Mouse (Mus musculus) adrenal gland, postnatal 36 days (tissue): ENCODE data around the gene Rnf114. TPM values are rescaled to one million over a fixed set of nuclear protein-coding genes. Genes with fewer than 3 reads are reported as not detected.
A peak's percentile ranks its signal among the peaks of the same experiment; 100 is the strongest.

ENCODE experiments used
- DNase-seq, 2 experiments: peaks; one replicate each; pipeline ENCODE4 v3.0.0; 2021; ENCODE audit warnings: mixed read lengths in 1 of 2
- total RNA-seq, 2 experiments: library from RNA; stranded (reverse); gene quantifications; 2 replicates each; pipeline ENCODE4 v1.2.3; 2021

Gene Rnf114
- total RNA-seq, 2 experiments from 2014 or later = 77.1 to 87.6 TPM

DNA sequence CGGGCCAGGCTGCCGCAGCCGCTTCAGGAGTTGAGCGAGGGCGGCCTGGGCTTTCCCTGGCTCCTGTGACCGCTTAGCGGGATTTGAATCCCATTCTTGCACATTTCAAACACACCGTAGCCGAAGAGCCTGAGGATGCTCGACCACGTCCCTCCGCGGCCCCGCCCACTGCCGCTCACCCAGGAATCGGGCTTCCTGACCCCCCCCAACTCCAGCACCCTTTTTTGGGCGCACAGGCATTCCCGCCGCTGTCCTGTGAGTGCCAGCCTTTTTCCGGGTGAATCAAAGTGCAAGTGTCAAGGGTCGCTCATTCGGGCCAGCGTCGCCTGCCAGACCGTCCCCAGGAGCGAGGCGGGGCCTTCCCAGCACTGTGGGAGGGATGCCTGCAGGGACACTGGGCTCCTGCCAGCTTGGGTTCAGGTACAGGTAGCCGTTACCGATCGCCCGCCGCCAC, 11.5 kb downstream of the Rnf114 start:
- DNase-seq = peak; percentile 81 to 86

DNA sequence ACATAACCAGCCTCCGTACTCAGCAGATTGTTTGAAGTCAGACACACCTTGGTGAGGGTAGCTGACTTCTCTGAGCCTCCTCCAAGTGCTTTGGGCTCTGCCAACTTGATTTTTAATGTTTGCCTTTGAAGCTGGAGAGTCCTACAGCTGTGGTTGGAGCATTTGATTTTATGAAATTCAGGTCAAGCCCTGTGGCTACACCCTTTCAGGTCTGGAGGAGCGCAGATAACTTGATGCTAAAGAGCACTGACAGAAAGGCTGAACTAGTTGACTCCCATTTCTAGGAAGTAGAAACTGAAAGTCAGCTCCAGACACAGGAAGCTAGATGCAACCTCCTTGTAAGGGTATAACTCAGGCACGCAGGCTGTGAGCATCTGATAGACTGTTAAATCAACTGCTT, 12.7 kb downstream of the Rnf114 start:
- no peak for DNase-seq

DNA sequence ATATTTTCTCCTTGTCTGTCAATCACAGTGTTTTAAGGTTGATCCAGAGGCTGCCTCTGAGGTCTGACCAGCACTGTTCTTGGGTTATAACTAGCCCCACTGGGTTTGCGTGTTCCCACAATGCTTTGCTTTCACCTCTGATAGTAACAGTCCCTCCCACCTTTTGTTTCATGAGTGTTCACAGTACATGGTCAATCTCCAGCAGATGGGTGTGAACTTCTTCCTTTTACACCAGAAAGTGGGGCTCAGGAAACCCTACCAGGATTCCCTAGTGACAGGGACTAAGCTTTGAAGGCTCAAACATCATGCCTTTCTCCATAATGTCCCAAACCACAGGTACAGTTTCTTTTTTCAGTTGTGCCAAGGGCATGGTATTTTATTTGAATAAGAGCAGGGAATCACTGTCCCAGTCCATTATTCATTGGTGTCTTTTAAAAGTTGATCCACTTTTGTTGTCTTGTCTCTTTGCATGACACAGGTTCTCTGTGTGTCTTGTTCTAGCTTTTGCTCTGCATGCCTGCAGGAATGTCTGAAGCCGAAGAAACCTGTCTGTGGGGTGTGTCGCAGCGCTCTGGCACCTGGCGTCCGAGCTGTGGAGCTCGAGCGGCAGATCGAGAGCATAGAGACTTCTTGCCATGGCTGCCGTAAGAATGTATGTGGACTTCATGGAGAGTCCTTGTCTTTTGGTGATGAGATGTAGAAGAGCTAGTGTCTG, 14.3 kb downstream of the Rnf114 start:
- no peak for DNase-seq

DNA sequence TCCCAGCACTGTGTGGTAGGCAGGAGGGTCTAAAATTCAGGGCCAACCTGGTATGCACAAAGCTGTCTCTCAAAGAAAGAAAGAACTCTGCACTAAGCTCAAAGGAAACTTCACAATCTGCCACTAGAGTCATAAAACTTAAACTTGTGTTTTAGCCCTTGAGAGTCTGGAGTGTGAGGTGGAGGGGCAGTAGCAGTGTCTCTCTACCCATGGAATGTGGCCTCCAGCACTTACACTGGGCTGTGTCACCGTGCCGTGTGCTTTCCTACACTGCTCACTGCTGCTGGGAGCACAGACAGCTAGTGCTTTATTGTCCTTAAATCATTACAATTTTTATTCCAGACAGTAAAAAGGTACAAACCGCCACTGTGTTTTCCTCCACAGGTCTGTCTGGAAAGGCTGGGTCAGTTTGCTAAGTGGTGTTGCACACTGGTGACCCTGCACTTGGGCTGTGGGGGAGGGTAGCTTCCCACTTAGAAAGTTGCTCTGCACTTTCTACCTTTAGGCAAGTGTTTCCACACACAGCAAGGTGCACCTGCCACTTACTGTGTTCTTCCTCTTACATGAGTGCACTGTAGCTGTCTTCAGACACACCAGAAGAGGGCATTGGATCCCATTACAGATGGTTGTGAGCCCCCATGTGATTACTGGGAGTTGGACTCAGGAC, 15.4 kb downstream of the Rnf114 start:
- DNase-seq = no peak

DNA sequence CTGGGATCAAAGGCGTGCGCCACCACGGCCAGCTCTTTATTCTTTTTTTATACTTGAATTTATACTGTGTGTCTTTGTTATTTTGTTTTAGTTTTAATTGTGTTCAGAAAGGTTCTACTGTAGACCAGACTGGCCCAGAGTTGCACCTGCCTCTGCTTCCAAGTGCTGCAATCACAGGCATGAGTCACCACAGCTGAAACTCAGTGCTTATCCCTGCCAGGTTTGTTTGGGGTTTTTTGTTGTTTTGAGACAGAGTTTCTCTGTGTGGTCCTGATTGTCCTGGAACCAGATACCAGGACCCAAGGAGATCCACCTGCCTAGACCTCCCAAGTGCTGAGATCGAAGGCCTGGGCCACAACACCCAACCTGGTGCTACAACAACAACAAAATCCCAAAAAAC, 16.1 kb downstream of the Rnf114 start:
- DNase-seq = no peak

DNA sequence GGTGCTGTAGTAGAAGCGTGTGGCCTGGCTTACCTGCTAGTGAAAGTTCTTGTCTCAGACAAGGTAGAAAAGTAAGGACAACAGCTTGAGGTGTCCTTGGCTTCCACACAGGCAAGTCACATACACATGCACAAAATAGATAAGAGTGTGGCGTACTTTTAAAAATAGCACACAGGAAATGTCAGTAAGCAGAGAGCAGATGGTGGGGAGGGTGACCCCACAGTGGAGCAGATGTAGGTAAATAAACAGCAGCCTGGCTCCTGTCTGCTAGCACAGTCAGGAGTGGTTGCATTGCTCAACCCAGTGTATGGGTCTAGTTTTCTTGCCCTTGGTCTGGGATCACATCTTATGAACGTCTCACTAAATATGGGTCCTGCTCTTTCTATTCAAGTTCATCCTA, 18.0 kb downstream of the Rnf114 start:
- DNase-seq = no peak

DNA sequence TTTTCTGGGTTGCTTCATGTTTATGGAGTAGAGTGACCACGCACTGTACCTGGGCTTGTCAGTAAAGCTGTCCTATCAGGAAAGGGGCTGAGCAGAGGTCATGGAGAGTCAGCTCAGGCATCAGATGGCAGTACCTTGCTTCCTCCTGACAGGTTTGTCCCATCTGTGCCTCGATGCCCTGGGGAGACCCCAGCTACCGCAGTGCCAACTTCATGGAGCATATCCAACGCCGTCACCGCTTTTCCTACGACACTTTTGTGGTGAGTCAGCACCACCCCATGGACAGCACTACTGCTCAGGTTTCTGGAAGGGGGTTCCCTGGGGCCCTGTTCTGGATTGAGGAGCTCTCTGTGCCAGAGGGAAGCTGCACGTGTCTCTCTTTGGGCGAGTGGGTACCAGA, 19.9 kb downstream of the Rnf114 start:
- DNase-seq = no peak

DNA sequence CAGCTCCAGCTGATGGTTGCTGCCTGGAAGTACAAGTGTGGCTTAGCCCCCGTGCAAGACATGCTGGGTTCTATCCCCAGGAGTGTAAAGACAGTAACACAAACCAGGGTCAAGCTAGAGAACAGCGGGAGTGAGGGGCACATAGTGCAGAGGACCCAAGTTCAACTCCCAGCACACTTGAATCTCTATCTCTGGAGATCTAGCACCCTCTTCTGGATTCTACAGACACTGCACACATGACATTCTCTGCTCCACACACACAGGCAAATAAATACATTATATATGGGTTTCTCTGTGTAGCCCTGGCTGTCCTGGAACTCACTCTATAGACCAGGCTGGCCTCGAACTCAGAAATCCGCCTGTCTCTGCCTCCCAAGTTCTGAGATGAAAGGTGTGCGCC, 20.5 kb downstream of the Rnf114 start:
- no peak for DNase-seq

DNA sequence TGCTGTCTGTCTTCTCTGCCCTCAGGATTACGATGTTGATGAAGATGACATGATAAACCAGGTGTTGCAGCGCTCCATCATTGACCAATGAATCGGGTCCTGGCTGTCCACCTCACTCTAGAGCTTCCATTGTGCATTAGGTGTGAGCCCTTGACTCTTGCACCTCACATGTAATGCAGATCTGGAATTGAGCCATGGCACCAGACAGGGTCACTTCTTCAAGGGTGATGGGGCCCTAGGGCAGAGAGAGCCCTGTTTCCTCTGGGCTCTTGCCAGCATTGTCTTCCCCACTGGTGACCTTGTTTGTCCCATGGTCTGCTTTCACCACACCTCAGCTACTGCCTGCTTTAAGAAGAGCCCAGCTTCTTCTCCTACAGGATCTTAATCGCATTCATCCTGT, 22.2 kb downstream of the Rnf114 start:
- DNase-seq = no peak

DNA sequence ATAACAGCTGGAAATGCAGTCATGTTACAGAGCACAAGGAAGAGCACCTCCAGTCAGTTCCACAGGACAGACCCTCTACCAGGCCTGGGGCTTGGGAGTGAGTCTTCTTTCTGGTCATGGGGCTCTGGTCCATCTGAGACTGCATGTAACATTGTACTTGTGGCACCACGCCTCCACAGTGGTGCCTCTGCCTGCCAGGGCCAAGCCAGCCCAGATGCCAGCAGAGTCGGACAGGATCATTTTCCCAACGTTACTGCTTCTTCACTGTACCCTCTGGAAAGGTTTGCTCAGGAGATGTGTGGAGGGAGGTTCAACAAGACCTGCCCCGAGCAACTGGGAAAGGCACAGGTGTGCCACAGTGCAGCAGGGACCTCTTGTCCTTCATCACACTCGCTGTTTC, 23.2 kb downstream of the Rnf114 start:
- no peak for DNase-seq

DNA sequence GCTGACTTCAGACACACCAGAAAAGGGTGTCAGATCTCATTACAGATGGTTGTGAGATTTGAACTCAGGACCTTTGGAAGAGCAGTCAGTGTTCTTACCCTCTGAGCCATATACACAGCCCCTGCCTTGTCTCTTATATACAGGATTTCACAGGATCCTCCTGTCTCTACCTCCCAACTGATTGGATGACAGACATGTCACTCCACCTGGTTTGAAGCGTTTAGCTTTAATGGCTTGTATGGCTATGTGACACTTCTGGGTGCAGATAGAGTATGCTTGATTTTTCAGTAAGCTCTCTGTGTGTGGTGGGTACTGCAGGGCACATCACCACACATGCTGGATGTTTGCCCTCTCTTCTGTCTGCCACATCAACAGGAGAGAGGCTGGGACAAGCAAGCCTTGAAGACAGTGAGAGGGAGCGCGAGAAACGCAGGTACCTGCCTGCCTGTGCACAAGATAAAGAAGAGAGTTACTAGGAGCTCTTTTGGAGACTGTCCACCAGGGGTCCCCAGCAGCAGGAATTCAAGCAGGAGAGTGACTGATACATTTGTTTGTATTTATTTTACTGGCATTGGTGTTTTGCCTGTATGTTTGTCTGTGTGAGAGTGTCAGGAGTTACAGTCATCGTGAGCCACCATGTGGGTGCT, 27.3 kb downstream of the Rnf114 start:
- DNase-seq = no peak

DNA sequence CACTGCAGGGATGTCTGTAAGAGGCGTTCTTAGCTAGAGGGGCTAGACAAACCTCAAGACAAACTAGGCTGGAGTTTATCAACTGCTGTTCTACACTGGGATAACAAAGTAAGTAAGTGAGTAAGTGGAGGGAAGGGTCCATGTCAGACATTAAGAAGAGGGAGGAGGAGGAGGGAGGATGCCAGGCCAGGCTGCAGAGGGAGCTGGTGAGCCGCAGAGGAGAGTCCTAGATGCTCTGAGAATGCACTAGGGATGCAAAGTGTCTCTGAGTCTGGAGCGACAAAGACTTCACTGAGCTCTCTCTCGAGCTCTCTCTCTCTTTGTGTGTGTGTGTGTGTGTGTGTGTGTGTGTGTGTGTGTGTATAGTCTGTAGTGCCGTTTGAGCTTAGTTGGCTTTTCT, 35.8 kb downstream of the Rnf114 start:
- peak in 1 of 2 experiments; percentile 51 for DNase-seq

DNA sequence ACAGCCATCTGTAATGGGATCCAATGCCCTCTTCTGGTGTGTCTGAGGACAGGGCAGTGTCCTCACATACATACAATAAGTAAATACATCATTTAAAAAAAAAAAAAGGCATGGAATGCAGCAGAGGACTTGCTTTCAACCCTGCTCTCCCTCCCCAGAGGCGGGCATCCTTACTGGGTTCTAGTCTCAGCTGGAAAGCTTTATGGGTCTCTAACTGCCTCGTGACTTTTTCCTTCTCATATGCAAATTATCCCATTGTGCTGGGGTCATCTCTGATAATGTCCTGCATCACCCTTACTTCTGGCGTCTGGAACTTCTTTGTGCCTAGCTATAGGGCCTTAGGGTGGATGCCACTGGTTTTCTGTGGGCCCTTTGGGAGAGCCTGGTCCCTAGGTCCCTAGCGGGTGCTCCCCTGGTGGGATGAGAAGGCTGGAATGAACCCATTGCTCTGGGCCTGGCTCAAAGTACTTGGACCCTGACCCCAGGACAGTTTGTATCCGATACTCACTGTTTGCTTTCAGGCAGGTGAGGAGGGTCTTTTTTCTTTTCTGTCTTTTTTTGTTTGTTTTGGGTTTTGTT, 37.6 kb downstream of the Rnf114 start:
- no peak for DNase-seq

DNA sequence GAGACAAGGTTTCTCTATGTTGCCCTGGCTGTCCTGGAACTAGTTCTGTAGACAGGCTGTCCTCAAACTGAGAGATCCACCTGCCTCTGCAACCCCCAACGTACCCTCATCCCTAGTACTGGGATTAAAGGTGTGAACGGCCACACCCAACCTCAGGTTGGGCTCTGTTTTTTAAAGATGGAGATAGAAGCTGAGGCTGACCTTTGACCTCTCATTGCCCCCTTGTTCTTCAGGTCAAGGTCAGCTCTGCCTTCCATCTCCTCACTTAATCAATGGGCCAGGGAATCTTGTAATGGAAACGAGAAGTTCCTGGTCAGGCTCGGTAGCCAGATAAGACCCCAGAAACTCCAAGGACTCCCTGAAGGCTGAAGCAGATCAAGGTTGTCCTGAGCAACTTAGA, 38.1 kb downstream of the Rnf114 start:
- no peak for DNase-seq

DNA sequence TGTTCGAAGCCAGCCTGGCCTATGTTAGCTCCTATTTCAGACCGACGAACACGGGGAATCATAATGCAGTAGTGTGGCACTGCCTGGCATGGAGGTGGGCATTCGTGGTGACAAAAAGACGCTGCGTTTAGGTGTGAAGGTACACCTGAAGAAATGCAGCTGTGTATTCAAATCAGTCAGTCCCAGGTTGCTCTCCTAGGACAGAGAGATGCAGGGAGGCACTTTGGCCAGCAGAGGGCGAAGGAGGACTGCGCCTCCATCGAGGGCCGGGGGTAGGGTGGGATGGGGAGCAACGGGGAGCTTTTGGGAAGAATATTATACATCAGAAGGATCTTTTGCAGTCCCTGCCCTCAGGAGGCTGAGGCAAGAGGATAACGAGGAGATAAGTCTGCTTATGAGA, 39.7 kb downstream of the Rnf114 start:
- DNase-seq = peak; percentile 57 to 69

DNA sequence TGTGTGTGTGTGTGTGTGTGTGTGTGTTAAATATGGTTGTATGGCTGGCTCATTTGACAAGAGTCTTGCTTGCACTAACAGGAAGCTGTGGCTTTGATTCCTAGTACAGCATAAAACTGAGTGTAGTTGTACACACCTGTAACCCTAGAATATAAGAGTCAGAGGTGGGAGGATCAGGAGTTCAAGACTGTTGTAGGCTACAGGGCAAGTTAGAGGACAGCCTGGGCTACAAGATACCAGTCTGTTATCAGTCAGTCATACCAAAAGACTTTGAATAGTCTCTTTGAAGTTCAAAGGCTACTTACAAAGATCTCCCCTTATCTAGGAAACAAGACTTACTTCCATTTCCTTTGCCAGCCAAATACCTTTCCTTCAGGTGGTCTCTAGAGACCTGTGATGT, 41.4 kb downstream of the Rnf114 start:
- DNase-seq = no peak

DNA sequence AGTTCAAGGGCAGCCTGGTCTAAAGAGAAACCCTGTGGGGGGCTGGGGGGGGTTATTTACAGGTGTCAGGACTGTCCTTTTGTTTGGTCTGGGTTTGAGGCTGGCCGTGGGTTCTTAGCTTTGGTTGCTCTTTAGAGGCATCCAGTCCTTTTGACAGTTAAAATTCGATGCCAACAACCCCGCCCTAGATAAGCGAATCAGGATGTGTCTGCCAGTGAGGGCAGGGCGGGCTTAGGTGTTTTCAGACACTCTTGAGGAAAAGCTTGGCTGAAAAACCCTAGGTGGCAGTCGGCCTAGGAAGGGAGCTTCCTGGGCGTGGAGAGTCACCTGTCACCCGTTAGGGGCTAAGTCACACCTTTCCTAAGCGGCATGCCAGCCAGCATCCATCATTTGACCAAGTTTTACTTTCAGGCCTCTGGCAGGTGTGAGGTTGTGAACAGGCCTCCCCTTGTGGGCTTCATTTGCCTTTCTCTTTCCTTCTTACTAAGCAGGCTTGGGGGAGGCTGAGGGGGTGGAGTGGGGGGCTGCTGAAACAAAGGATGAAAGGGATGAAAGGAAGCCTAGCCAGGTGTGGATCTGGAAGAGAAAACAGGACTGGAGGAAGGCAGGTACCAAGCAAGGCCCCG, 44.0 kb downstream of the Rnf114 start:
- no peak for DNase-seq

DNA sequence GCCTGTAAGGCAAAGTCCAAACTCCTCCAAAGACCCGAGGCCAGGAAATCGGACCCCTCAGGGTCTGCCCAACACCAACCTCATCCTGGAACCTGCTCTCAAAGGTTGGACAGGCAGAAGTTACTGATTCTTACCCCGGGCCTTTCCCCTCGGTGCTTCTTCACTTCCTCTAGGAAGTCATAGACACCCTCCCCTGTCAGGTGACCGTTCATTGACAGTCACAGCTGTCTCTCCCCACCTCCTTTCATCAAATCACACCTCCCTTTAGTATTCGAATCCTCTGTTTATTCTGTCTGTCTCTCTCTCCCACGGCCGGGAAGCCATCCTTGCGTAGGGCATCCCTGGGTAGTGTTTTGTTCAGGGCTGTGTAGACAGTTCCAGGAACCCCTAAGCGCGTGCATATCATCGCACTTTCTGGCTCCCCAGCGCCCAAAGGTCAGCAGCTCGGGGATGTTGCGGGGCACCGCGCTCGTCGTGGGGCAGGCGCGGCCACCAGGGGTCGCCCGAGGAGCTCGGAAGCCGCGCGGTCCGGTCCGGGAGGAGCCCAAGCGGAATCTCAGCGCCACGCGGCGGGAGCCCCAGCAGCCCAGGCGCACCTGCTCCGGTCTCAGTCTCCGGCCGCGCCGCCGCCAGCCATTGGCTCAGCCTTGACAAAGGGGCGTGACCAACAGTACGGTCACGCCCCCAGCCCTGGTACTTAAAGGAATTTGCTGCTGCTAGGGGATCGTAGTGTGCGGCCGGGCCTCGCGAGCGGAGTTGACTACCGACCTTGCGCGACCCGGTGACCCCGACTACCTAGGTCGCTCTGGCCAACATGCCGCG, 45.2 kb downstream of the Rnf114 start, which contains the start of gene Snai1:
Gene Snai1, plus strand, starts transcription at position 720 of the 822 bp plus-strand sequence.
- peak; percentile 97 to 98 for DNase-seq

DNA sequence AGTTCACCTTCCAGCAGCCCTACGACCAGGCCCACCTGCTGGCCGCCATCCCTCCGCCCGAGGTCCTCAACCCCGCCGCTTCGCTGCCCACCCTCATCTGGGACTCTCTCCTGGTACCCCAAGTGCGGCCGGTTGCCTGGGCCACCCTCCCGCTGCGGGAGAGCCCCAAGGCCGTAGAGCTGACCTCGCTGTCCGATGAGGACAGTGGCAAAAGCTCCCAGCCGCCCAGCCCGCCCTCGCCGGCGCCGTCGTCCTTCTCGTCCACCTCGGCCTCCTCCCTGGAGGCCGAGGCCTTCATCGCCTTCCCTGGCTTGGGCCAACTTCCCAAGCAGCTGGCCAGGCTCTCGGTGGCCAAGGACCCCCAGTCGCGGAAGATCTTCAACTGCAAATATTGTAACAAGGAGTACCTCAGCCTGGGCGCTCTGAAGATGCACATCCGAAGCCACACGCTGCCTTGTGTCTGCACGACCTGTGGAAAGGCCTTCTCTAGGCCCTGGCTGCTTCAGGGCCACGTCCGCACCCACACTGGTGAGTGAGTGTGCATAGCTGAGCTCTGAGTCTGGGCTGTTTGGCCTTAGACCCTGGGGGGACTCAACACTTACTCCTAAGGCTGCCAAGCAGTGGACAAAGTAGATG, 46.3 kb downstream of the Rnf114 start:
- peak; percentile 76 to 82 for DNase-seq

DNA sequence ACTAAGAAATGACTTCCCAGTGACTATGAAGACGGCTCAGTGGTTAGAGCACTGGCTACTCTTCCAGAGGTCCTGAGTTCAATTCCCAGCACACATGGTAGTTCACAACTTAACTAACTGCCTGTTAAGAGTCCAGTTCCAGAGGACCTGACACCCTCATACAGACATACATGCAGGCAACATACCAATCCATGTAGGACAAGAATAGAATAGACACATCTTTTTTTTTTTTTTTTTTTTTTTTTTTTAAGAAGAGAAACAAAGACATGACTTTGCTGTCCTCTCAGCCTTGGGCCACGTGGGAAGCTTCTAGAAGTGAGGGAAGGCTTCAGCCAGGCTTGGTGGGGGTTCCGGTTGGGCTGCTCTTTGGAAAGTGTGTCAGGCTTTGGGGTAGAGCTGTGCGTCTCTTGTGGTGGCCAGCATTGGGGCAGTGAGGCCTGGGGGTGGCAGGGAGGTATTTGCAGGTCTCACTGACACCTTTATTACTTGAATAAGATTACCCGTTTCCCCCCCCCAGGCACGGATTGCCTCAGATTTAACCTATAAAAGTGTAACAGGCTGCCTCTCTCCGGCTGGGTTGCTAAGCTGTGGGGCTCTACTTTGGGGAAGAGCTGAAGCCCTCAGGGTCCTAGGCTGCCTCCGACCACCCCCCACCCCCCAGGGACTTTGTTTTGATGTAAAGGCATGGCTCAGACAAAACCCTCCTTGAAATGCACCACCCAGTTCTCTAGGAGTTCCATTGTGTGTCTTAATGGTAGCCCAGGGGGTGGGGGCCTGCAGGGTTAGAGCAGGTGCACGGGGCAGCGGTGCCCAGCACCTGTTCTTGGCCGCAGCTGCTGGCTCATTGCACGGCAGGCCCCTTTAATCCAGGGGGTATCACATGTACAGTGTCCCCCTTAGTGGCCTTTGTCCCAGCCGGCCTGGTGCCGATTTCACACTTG, 47.4 kb downstream of the Rnf114 start:
- no peak for DNase-seq
